Mouse (Mus musculus) lung, postnatal 36 days (tissue): Measurements from ENCODE around the gene Ikzf3.

Experiments
- DNase-seq: peaks from one replicate; pipeline ENCODE4 v3.0.0; 2022; ENCODE audit warnings: mixed read lengths

The Ikzf3 gene

DNA sequence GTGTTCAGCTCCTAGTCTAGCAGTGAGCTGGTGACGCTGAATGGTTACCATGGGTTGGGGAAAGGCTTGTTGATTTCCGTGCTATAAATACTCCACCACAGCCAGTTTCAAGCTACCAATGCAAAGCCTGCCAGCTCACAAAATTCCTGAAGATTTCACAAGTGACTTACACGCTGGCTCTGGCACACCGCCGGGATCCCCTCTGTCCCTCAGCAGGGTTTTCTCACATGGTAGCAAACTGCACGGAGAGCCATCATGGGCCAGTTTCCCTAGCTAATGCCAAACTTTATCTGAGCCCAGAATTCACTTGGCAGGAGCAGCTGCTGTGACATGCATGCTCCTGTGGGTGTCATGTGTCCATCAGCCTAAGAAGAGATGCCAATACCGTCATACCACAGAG is 36.4 kb downstream of the Ikzf3 start:
- peak; percentile 46 for DNase-seq

- no peak for DNase-seq
Observed at GRCm38 (mm10) chr11:98504926-98505325, 40.9 kb downstream of the Ikzf3 start.

DNA sequence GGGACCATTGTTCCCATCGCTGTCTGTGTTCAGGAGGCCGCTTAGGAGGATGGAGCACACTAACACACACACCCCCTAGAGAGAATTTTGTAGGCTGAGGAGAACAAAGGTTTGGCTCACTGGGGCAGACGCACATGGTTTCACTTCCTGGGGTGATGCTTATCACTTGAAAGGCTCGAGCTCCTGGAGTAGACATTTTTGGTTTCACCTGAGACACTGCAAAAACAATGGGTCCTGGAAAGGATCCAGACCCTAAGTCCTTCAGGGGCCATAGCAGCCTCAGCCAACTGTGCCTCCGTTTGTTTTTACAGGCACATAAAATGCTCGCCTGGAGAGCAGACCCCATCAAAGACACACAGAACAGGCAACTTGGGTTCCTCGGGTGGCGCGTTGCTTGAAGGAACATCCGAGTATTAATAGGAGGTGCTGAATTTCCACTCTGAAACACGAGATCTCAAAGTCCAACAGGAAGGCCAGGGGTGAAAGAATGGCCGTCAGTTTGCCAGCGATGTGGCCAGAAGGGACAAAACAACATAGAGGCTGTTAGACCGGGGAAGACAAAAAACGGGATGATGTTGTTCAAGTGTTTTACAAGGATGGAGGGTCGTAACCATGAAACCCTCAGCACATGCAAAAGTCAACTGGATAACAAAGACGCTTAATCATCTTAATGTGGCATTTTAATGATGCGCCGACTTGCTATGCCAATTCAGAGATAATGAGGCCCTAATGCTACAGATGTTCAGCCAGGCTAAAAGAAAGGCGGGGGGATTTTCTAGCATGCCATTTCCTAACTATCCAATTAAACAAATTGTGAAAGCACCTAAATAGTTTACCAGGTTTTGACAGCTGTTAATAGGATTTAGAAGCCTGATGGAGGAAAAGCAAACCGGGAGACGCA is 48.2 kb downstream of the Ikzf3 start:
- peak; percentile 23 for DNase-seq

- DNase-seq = no peak
Observed at GRCm38 (mm10) chr11:98495176-98495719, 50.6 kb downstream of the Ikzf3 start.

GRCm38 (mm10) chr11:98493394-98493793 is 52.4 kb downstream of the Ikzf3 start:
- DNase-seq = no peak

DNA sequence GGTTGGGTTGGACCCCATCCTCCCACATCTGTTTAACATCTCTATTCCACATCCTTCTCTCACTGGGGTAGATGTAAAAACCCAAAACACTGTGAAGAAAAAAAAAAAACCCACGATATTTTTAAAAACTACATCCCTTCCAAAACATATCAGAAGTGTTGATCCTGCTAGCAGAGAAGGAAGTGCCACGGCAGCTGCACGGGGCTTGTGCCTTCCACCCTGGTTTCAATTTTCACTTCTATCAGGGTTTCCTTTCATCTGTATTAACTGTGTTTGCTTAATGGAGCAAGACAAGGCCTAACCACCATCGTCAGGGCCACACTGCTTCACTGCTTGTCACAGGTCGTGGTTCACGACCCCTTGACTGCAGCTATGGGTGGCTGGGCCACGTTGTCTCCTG is 52.9 kb downstream of the Ikzf3 start:
- no peak for DNase-seq

- no peak for DNase-seq
Observed at GRCm38 (mm10) chr11:98491571-98491970, 54.3 kb downstream of the Ikzf3 start.

- DNase-seq = no peak
Observed at GRCm38 (mm10) chr11:98488540-98489234, 57.1 kb downstream of the Ikzf3 start.

DNA sequence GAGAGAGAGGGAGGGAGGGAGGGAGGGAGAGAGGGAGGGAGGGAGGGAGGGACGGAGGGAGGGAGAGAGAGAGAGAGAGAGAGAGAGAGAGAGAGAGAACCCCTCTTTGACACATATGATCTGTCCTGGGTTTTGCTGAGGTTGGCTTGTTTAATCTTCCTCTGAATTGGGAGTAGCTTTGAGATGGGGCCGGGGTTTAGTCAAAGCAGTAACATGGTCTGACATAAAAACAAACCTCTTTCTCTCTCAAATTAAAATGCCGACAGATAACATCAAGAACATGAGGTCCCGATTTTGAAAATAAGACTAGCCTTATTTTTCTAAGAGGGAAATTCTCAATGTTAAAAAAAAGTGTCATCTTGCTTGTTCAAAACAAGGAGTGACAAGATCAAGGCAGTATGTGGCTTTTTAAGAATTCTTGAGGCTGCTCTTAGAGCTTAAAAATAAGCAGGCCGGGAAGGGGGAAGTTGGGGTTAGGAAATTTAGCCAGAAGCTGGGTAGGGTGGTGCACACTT is 58.2 kb downstream of the Ikzf3 start:
- DNase-seq = no peak

- DNase-seq = no peak
Observed at GRCm38 (mm10) chr11:98485749-98486148, 60.1 kb downstream of the Ikzf3 start.

DNA sequence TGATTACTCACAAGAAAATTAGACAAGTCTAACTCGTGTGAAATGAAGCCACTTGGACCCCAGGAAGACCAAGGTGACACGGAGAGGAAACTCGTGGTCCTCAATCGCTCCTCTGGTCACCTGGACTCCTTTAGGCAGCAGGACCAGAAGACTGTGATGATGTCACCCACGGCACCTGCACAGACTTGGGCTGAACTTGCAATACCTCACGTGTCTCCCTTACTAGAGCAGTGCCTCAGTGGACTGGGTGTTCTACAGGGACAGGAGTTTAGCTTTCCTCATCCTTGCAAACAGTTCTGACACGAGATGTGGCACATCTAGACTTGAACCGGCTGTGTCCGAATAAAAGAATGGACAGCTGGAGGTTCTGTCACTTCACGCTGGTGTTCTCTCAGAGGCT is 63.8 kb downstream of the Ikzf3 start:
- no peak for DNase-seq

- no peak for DNase-seq
Observed at GRCm38 (mm10) chr11:98481231-98481630, 64.6 kb downstream of the Ikzf3 start.

- DNase-seq = no peak
Observed at GRCm38 (mm10) chr11:98479940-98480497, 65.8 kb downstream of the Ikzf3 start.

GRCm38 (mm10) chr11:98479026-98479939 is 66.5 kb downstream of the Ikzf3 start:
- no peak for DNase-seq

DNA sequence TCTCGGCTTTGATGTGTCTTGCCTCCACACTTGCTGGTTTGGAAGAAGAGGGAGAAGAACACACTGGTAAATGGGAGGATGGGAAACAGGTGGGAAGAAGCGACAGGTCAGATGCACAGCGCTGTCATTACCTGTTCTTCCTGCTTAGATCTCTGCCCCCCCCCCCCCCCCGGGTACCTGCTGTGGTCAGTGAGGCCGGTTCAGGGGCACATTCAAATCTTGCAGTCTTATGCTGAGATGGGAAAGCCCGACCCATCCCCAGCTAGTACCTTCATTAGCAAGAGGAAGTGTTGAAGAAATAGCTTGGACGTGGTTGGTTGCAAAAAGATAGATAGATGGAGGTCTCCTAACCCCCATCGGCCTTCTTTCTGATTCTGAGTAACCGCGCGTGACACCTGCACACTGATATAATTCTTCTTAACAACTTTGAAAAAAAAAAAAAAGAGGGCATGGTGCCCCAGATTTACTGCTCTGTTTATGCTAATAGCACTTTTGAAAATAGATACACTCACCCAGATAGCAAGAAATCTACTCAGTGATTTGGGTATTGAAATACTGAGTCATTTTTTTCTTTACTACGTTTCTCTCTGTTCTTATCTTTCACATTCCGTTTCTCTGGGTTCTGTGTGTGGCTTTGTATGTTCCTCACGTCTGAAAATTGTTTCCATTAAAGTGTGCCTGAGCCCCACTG is 68.7 kb downstream of the Ikzf3 start:
- no peak for DNase-seq

- DNase-seq = no peak
Observed at GRCm38 (mm10) chr11:98476434-98476807, 69.4 kb downstream of the Ikzf3 start.

DNA sequence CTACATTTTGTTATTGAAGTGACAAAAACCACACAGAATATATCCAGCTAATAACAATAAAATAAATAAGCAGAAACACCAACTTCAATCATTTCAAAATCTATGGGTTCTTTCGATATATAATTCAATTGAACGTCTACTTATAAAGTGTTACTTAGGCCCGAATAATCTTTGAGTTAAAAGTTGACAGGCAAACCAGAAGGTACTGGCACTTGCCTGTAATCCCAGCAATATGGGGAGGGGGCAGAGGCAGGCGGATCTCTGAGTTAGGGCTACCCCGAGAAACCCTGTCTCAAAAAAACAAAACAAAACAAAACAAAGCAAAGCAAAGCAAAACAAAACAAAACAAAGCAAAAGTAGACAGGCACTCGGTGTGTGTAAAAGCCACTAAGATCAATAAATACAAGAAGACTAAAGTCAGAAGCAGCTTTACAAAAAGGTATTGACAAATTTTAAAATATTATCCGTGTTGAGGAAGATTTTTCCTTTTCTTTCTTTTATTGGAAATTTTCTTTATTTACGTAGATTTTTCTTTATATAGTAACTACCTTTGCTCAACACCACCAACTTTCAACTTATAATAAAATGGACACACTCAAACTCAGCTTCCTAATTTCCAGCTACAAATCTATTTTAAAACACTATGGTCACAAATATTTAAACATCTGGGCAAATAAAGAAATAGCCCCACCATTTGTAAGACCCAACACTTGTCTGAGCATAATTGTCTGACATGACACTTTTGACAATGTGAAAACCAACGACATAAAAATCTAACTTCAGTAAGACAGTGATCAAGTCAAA is 70.0 kb downstream of the Ikzf3 start:
- no peak for DNase-seq

DNA sequence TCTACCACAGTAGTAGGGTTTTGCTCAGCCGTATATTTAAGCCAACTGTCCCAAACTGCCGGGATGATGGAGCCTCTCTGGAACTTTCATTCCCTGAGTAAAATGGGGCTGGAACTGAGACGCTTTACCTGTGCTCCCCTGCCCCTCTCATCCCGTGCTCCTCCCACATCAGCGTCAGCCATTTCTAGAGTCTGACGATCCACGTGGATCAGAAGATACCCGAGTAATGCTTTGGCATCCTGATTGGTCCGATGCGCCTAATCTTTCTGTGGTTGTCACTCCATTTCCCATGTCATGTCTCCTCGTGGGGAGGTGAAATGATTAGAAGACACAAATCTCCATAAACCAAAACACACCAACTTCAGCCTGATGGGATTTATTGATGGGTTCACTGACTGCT is 70.9 kb downstream of the Ikzf3 start:
- no peak for DNase-seq

DNA sequence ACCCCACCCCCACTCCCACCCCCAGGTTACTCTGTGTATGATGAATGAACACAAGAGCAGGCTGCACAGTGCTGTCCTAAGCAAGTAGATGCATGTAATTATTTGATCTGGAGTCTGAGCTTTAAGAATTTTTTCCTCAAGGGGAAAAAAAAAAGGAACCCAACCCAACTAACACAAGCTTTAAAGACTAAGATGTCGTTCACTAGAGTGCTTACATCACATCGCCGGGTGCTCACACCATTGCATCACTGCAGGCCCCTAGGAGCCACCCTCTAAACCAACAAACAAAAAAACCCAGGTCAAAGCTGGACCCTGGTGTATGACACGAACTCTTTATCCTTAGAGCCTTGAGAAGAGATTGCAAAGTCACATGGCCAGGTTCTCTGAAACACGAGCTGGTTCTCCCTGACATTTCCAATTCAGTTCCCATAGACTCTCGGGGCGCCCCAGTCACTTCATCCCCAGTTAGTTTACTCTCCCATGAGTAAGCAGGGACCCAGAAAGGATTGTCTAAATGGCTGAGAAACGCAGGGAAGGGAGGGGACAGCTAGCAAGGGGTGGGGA is 71.8 kb downstream of the Ikzf3 start:
- no peak for DNase-seq

- DNase-seq = no peak
Observed at GRCm38 (mm10) chr11:98472696-98473095, 73.1 kb downstream of the Ikzf3 start.
